Mouse (Mus musculus) testis, adult 2 months (tissue): ENCODE measurements around the gene Rccd1.

Experiments used
- CTCF ChIP-seq: fragments of 200-500 bp; IDR thresholded peaks from 2 replicates; pipeline ENCODE4 v1.5.1; 2012; ENCODE audit warnings: low read depth, mild to moderate bottlenecking, inconsistent platforms, low read length, moderate library complexity; ENCODE audit not compliant: control insufficient read depth, insufficient read depth, insufficient replicate concordance
- POLR2A ChIP-seq: fragments of 200-500 bp; IDR thresholded peaks from 2 replicates; pipeline ENCODE4 v1.6.1; 2012; ENCODE audit warnings: low read depth, mild to moderate bottlenecking, inconsistent platforms, low read length, moderate library complexity; ENCODE audit not compliant: control insufficient read depth

- TF ChIP-seq CTCF, result no peak
- TF ChIP-seq POLR2A, result peak; percentile 78
These were observed 30.0 kb downstream of the Rccd1 start, which contains the start of gene Prc1 for GRCm38 (mm10) chr7:80294062-80294763.
